ENCODE assay signal across 15 mouse cellular contexts in the genomic region with DNA sequence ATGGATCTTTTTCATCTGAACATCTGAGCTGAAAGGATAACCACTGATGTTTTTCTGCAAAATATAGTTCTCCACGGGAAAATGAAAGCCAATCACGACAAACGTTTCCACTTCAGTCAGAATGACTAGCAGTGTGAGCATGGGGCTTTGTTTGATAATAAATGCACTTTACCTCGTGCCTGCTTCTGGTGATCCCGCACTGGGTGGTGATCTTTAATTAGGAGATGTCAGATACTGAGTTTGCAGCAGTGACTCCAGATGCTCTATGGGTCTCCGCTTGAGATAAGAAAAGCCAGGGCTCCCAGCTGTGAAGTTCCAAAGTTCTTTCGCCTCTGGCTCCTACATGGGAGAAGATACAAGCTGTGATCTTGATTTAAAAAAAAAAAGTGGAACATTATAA.
"Had no signal": no experiment of that assay in that cellular context is flagged by ENCODE, and none has a peak within 500 bp of the region (broad histone marks: within the 10 kb centered on the region; RNA-seq: fewer than 3 reads in every experiment).

No protein-coding gene starts in this region.

- H3K9ac ChIP-seq: kidney, embryonic 15.5 days; liver, embryonic 13.5 days; lung, embryonic 14.5 days; neural tube, embryonic 13.5 days had no signal

- H3K4me1 ChIP-seq: kidney, embryonic 15.5 days; liver, embryonic 13.5 days; neural tube, embryonic 13.5 days had no signal

- H3K4me3 ChIP-seq: kidney, embryonic 15.5 days; left cerebral cortex, adult 2 months; liver, embryonic 13.5 days; myocyte; neural tube, embryonic 13.5 days had no signal

- H3K27ac ChIP-seq: kidney, embryonic 15.5 days; left cerebral cortex, adult 2 months; liver, embryonic 13.5 days; macrophage; neural tube, embryonic 13.5 days had no signal

- DNase-seq: kidney, adult 8-10 months; kidney, postnatal 10 days; kidney, postnatal 36 days; layer of hippocampus, postnatal 36 days; liver, embryonic 13.5 days; lung, embryonic 14.5 days; retina, postnatal 1 day; thymus, adult 18-20 months; thymus, postnatal 36 days had no signal

- ATAC-seq: lung, postnatal 0 days had no signal

- H3K4me2 ChIP-seq: kidney, embryonic 15.5 days; liver, embryonic 13.5 days; lung, embryonic 14.5 days; neural tube, embryonic 13.5 days had no signal

- H3K36me3 ChIP-seq: kidney, embryonic 15.5 days; liver, embryonic 13.5 days; neural tube, embryonic 13.5 days had no signal

- H3K27me3 ChIP-seq: kidney, embryonic 15.5 days; liver, embryonic 13.5 days; neural tube, embryonic 13.5 days had no signal

- H3K9me3 ChIP-seq: kidney, embryonic 15.5 days; liver, embryonic 13.5 days; neural tube, embryonic 13.5 days had no signal
